Mouse (Mus musculus) lung, adult 18-20 months (tissue): Measurements from ENCODE around the gene Tmem168.
A peak's percentile ranks its signal among the peaks of the same experiment; 100 is the strongest.

Experiments used
- DNase-seq, 2 experiments: peaks; one replicate each; pipeline ENCODE4 v3.0.0; 2022; ENCODE audit warnings: mixed read lengths in 2 of 2

Tmem168 gene

DNA sequence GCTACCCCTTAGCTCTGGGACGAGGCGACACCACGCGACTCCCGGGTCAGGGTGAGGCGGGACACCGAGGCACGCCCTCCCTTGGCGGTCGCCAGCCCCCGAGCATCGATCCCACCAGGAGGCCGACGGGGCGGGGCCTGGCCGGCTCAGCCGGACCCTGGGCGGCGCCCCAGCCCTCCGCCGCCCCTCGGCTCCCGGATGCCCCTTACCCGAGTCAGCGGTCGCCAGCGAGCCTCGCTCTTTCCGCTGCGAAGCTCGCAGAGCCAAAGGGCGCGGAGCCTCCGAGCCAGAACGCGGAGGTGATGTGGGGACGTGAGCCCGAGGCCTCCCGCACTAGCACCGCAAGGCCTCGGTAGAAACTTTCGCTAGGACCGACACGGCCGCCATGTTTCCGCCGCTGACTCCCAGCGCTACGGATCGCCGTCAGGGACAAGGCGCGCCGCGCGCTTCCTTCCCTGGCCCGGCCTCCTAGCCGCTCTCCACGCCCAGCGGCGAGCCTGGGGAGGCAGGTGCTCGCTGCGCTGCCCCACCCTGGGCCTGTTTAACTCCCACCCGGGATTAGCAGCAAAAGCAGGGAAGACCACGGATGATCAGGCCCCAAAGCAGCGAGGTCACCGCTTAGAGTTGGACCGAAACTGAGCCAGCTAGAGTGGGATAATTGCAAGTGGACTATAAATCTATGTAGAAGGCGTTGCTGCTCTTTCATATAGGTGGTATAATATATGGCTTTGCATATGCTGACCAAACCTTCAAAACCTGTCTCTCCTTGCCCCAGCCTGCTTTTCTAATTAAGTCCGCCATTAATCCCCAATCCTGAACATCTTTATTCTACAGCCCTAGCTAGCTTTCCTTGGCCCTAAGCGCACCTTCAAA, at the start of gene Tmem168:
Gene Tmem168, minus strand, starts transcription at position 480 of the 873 bp plus-strand sequence.
- DNase-seq = peak; percentile 94

DNA sequence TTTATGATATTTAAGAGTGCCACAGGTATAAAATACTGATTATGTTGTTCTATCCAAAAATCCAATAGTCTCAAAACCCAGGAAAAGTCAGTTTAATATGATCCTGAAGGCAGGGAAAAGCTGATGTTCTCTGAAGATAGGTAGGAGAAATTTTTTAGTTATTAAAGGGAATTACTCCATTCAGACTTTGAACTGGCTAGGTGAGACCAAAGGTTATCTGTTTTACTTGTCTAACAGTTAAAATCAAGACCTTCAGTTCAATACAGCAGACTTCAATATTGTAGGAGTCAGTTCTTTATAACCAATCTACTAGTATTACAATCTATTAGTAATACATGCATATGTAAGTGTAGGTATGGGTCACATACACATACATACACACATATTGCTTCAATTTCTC, 46.2 kb upstream of the Tmem168 start:
- DNase-seq = no peak

DNA sequence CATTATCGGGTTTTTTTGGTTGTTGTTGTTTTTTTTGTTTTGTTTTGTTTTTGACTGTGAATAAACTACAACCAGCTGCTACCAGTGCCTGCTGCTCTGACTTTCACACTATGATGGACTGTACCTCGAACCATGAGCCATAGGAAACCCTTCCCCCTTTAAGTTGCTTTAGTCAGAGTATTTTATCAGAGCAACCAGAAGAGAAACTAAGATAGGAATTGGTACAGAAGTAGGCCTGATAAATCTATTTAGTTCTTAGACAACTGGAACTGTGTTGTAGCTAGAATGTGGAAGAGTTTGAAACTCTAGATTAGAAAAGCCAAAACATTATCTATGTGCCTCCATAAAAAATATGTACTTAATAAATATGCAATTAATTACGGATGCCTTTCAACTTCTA, 44.4 kb upstream of the Tmem168 start:
- no peak for DNase-seq

DNA sequence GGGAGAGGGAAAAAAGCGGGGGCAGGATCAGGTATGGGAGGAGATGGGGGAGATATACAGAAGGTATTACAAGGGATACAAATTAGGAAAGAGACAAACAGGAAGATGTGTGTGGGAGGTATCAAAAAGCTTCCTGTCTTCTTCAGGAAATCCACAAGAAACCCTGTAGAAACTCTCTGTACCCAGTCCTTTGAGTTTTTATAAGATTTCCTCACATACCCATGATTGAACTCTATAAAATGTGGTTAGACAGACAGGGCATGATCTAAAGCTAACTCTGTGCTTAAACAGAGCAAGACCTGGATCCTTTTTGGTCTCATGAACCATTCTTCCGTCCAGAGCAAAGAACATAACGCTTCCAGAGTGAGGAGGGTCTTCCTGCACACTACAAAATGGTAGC, 43.0 kb upstream of the Tmem168 start:
- no peak for DNase-seq

DNA sequence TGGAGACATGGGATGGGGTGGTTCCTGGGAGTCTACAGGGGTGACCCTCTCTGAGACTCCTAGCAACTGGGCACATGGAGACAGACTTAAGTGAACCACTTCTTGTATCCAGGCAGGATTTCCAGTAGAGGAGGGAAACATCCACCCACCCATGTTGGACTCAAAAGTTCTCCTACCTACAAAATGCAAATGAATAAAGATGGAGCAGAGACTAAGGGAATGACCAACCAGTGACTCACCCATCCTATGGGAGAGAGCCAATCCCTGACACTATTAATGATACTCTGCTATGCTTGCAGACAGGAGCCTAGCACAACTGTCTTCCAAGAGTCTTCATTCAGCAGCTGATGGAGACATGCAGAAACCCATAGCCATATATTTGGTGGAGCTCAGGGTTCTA, 40.4 kb upstream of the Tmem168 start:
- DNase-seq = no peak

DNA sequence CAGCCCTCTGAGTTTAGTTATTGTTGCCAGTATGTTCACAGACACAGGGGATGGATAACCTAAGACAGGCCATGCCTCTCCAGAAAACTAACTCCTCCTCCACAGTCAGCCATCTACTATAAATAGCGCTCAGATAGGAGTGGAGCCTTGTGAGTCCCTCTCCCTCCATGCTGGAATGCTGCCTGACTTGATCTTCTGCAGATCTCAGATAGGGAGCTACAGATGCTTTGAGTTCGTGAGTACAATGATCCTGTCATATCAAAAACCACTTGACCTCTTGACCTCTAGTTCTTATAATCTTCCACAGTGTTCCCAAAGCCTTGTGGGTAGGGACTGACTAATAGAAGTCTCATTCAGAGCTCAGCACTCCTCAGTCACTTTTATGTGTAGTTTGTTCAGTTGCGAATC, 28.7 kb upstream of the Tmem168 start:
- peak; percentile 4 to 7 for DNase-seq

DNA sequence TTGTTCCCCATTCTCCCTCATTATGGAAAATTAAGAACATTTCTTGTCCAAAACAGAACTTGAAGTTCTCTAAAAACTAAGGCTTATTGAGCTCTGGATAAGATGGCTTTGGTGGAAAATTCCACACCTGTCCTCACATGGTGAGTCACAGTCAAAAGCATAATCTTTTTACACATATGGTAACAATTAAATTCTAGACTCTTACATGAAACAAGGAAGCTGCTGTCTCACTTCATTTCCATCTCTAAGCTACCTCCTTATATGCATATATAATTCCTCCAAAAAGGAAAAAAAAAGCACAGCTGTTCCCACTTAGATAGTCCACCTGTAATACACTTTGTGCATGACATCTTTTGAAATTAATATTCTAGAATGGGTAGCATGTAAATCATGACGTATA, 24.7 kb upstream of the Tmem168 start:
- DNase-seq = no peak

DNA sequence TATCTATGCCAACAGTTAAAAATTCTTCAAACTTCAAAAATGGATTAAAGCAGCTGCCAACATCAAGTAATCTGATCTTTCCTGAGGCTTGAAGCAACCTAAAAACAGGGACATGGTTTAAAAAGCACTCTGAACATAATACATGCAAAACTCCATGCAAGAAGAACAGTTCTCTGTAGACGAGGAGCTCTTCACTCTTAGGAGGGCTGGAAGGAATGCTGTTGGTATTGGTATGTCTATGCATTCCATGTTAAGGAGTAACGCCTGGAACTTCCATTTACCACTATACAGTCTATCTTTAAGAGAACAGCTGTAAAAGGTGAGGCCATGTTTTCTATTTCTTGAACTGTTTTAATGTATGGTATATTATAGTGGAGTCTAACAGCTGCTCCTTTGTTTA, 22.7 kb upstream of the Tmem168 start:
- no peak for DNase-seq

DNA sequence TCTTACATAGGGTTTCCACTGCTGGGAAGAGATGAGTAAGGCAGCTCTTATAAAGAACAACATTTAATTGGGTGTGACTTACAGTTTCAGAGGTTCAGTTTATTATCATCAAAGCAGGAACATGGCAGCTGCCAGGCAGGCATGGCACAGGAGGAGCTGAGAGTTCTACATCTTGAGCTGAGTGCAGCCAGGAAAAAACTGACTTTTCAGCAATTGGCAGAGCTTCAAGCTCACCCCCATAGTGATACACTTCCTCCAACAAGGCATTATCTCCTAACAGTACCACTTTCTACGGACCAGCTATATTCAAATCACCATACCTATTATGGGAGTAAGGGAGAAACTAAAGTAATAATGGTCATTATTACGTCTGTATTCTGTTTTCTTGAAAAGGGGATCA, 11.7 kb upstream of the Tmem168 start:
- no peak for DNase-seq

DNA sequence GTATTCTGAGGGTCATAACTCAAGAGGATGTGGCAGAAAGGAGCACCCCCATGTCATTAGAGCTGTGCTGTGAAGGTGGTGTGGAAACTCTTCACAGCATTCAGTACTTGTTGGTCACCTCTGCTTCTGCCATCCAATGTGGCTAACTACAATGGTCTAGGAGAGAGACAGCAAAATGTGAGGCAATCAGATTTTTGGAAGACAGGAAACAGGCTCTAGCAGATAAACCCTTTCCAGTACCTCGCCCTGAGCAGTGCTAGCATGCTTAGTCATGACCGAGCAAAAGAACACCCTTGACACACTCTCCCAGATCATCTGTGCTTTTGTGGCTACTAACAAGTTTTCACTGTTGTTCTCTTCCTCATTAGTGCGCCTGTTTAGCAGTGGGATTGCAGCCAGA, 9.2 kb upstream of the Tmem168 start:
- DNase-seq = no peak

DNA sequence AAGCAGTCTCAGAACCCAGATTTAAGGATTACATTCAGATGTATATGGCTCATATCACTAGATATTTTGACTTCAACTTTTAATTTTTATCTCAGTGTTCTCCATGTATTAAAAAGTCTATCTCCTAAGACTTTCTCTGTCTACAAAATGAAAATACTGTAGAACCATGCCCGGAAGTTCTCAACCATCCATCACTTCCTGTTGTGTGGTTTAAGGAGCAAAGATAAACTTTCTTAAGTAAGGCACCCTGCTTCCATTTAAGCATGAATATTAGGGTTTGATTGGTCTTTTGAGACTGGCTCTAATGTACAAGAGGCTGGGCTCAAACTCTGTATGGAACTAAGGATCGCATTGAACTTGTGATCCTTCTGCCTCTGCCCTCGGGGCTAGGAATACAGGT, 6.7 kb upstream of the Tmem168 start:
- DNase-seq = no peak

DNA sequence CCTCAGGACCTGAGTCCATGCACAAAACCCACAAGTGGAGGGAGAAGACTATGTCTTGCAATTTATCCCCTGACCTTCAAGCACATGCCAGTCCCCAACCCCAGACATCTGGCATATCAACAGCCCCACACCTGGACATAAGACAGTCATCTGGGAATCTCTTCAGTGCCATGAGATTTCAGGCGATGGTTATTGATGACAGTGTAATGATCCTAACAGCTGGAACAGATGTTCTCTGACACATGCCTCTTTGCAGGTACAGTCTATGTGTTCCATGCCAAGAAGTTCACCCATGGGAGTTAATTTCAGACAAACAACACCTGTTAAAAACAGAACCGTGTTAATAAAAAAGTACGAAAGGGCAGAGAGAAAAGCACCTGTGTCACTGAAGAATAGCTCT, 5.8 kb upstream of the Tmem168 start:
- DNase-seq = no peak

DNA sequence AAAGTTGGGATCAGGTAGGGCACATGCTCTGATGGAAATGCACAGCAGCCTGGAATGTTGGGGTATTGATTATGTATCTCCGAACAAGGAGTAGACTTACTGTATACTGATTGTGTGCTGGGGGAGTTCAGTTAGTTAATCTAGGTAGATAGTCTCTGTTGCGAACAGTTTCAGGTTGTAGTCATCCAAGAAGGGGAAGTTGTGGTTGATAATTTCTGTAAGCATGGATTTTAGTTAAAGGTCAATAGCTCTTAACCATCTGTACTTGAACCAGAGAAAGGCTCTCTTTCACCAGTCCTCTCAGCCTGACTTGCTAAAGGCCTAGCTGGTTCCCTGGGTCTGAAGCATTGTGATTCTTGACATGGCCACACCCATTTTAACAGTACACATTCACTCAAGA, 3.0 kb upstream of the Tmem168 start:
- no peak for DNase-seq

DNA sequence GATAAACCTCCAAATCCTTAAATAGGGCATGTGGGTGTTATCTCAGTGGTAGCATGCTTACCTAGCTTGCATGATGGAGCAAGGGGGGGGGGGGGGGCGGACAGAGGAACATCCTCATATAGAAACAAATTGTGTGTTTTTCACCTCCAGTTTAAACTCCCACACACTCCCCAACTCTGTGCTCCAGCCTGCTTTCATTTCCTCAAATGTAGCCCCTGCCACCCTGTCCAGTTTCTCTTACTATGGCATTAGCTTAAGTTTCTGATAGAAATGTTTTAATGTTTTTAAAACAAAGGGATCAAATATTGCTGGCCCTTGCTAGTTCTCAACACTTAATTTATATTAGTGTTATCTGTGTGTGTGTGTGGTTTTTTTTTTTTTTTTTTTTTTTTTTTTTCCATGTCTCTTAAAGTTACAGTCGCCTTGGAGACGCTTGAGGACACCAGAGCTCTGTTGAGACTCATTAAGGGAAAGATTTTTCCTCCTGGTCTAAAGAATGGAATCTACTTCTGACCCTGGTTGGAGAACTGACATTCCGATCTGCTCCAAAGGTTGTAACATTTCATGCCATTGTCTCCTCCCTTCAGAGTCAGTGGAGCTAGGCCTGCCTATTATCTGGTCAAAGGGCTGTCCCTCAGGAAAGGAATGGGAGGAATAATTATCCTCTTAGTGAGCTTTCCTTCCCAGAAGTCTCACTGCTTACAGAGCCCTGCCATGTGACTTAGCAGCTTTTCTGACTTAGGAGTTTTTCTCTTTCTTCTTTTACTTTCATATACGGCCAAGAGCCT, 1.6 kb upstream of the Tmem168 start:
- DNase-seq = no peak

DNA sequence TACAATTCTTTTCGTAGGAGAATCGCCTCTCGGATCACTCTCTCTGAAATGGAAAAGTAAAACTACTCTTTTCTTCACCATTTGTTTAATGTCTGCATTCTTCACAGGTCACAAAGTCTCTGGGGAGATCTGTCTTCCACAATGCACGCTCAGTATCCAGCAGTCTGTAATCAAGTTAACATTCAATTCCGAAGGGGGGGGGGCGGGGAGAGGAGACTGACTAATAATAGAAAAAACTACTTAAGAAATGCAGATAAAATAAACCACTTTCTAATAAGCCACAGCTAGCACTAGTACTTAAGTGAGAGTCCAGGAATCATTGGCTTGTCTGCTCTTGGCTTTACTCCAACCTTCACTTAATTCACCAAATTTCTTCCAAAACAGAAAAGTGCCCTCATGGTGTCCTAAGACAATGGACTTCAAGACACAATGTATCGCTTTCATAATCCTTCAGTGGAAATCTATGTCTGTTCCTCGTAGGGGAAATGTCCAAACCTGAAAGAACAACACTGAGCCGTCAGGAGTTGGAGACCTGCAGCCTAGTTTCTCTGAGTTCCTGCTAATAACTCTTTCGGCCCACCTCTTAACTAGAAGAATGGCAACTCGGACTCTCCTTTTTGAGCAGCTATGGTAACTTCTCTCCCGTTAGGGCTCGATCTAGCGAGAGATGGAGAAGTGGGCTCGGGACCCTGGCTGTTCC, 829 bp downstream of the Tmem168 start:
- DNase-seq = no peak

DNA sequence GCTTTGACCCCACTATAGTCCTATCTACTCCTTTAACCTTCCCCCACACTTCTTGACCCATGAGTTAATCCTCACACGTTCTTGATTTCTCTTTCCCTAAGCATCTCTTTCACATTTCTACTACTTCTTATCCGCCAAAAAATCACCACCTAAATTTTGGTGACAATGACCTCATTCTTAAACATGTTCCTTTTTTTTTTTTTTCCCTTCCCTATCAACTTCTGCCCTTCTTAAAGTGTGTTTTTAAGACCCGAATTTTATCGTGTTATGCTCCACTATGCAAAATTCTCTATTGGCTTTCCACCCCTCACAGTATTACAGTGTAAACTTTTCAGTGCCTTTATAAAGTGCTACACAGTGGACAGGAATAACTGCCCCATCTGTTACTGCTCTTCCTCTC, 1.5 kb downstream of the Tmem168 start:
- DNase-seq = no peak

DNA sequence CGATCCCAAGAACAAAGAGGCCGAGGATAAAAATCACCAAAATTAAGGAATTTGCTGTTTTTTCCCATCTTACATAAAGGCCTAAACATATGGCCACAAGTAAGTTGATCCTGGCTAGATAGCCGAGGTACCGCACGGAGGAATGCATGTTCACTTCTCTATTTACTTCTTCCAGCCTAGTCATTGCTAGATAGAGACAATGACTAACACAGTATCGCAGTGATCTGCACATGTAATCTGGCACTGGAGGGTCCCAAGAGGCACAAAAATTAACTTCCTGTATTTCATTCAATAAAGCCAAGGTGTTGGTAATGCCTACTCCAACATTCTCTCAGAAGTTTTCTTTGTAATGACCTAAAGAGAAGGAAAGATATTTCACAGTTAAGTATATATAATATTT, 4.8 kb downstream of the Tmem168 start:
- no peak for DNase-seq

DNA sequence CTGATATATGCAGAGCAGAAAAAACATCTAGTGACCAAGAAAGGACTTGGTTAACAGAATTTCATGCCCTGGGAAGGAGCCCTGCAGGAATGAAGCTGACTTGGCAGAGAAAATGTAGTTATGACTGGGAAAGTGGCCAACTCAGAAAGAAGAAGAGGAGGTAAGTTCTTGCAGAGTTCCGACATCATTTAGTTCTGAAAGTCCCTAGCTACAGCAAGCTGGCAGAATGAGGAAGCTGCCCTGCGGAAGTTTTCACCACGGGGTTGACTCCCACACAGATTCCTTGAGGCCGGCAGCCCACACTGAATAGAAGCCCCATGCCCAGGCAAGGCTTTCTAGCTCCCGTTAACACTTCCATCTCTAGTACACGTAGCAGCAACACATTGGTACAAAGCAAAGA, 6.3 kb downstream of the Tmem168 start:
- peak; percentile 54 to 58 for DNase-seq

DNA sequence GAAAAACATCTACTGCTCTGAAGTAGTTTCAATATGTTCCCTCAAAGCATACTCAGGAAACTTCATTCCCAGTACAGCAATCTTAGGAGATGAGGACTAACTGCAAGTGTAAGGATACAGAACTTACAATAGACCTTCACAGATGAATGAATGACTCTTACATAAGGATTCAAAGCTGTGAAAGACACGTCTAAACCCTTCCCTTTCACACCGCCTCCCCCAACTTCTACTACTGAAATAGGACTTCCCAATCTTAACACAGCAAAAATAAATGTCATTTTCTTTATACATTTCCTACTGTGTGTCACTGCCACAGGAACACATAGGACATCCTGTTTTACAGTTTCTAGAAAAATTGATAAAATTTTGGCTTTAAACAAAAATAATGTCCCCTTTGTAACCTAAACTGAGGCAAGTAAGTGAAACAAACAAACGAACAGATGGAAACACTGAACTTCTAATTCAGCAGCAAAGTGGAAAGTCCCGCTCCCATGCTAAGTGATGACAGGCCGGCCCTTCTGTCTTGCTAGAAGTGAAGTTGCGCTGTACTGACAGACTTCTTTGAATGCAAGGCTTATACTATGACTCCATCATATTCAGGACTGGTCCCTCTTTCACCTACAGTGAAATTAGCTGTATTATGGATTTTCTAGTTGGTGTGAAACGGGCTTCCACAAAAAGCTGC, 9.5 kb downstream of the Tmem168 start:
- no peak for DNase-seq

DNA sequence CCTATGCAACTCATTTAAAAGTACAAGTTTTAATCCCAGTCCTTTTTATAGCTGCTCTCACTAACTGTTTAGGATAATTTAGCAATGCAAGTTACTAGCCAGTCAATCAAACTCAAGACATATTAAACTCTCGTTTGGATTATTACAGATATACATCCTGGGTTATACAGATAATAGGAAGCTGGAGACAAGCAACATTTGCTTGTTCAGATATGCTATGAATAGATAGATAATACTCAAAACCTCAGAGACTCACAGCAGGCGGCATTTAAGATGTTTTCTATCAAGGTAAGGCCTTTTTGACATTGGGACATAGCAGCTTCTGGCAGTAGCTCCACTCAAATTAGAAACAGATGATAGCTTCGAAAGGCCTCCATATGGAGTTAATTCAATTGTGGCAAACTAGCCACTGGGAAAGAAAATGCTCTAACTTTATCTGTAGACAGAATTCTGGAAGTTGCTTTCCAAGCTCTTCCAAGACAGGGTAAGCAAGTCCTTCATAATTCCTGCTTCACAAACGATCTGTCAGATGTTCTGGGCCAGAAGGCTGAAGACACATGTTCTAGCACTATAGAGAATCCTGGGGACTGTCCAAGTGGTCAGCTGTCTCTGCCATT, 15.1 kb downstream of the Tmem168 start:
- DNase-seq = no peak

DNA sequence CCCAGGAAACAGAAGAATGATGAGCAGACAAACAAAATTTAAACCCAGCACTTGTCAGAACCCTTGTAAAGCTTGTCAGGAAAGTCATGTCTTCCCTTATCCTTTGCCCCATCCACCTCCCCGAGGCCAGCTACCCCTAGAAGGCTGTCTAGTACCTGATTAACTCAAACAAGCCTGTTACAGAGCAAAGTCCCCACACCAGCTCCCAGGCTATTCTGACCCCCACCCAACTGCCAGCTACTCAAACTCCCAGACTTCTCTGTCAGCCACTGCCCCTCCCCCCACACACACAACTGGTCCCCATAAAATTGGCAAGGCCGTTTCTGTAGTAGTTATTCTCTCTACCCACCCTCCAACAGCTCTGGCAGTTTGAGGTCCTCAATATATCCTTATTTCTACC, 21.3 kb downstream of the Tmem168 start:
- no peak for DNase-seq

DNA sequence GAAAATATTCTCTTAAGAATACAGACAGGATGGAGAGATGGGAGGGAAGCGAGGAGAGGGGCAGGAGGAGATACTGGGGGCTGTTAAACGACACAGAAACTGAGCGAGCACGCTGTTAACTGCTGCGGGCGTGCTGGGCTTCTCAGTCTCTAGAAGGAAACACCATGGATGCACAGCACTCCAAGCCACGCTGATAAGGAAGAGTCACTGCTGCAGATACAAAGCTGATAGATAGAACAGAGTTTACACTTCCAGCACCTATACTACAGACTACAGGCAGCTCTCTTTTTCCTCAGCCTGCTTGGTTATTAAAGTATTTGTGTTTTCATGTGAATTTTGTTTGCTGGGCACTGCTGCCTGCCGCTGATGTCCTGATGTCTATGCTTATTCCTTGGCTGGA, 21.7 kb downstream of the Tmem168 start:
- DNase-seq = no peak

DNA sequence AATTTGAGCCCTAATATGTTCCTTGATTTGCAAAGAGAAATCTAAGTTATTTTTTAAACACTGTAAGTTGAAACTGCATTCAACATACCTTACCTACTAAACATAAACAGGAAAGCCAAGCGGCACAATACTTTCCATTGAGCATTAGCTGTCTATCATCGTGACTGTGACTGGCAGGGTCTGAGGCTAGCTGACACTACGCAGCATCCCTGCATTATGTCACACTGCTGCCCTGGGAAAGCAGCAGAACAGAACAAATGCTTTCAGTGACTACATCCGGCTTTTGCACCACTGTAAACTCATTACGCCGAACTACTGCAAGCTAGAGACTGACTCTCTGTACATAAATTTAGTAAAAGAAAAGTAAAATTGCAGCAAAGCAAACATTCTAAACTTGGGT, 23.1 kb downstream of the Tmem168 start:
- DNase-seq = no peak
